Mouse (Mus musculus) cortical plate, adult 2 months (tissue): ENCODE results near the gene Ttf2.

ENCODE experiments used
- CTCF ChIP-seq: fragments of 200-500 bp; IDR thresholded peaks from 2 replicates; pipeline ENCODE4 v1.5.1; 2011; ENCODE audit warnings: mild to moderate bottlenecking, control low read depth, low read length; ENCODE audit not compliant: insufficient read depth; ENCODE audit errors: extremely low read depth
- POLR2A ChIP-seq: fragments of 200-500 bp; IDR thresholded peaks from 2 replicates; pipeline ENCODE4 v1.6.1; 2011; ENCODE audit warnings: mild to moderate bottlenecking, low read length, control low read depth; ENCODE audit not compliant: insufficient read depth; ENCODE audit errors: extremely low read depth

GRCm38 (mm10) chr3:100925176-100925575 is 44.3 kb downstream of the Ttf2 start:
- TF ChIP-seq CTCF (no peak), POLR2A (no peak)
